Mouse (Mus musculus): ENCODE results near the gene Ppil2. TPM values are rescaled to one million over a fixed set of nuclear protein-coding genes. Genes with fewer than 3 reads are reported as not detected.

Ppil2 gene
- 100 to 1,000 TPM in 3 of 4 experiments, 10 to 100 TPM in 1; 99.4 to 120 (median 106) TPM for total RNA-seq (2022)

GRCm38 (mm10) chr16:17110771-17111743 is at the start of gene Ppil2:
TSS of gene Ppil2 (minus strand) at chr16:17111257.
- DNase-seq: peak; percentile 67

- no peak for DNase-seq
These were observed 43.3 kb upstream of the Ppil2 start for GRCm38 (mm10) chr16:17154346-17154745.

- no peak for DNase-seq
These were observed 40.8 kb upstream of the Ppil2 start for GRCm38 (mm10) chr16:17151874-17152273.

GRCm38 (mm10) chr16:17150520-17151258 is 39.6 kb upstream of the Ppil2 start:
- no peak for DNase-seq

- no peak for DNase-seq
These were observed 37.0 kb upstream of the Ppil2 start for GRCm38 (mm10) chr16:17148084-17148483.

GRCm38 (mm10) chr16:17147391-17147929 is 36.4 kb upstream of the Ppil2 start:
- no peak for DNase-seq

GRCm38 (mm10) chr16:17146772-17147235 is 35.7 kb upstream of the Ppil2 start, which contains the start of gene Ccdc116:
TSS of gene Ccdc116 (minus strand) at chr16:17147229.
- peak; percentile 68 for DNase-seq

GRCm38 (mm10) chr16:17144339-17144738 is 33.3 kb upstream of the Ppil2 start, which contains the start of gene Ydjc:
TSS of gene Ydjc (plus strand) at chr16:17144621.
- DNase-seq: no peak

- DNase-seq: no peak
These were observed 26.3 kb upstream of the Ppil2 start for GRCm38 (mm10) chr16:17137355-17137754.

- no peak for DNase-seq
These were observed 21.8 kb upstream of the Ppil2 start for GRCm38 (mm10) chr16:17132906-17133200.

GRCm38 (mm10) chr16:17132089-17132905 is 21.2 kb upstream of the Ppil2 start, which contains the start of gene Sdf2l1:
TSS of gene Sdf2l1 (minus strand) at chr16:17132383.
- DNase-seq: peak; percentile 96

GRCm38 (mm10) chr16:17131191-17132088 is 20.4 kb upstream of the Ppil2 start:
- no peak for DNase-seq

GRCm38 (mm10) chr16:17127292-17127691 is 16.2 kb upstream of the Ppil2 start:
- no peak for DNase-seq

- peak; percentile 71 for DNase-seq
These were observed 13.9 kb upstream of the Ppil2 start, which contains the start of gene 2610318N02Rik for GRCm38 (mm10) chr16:17124871-17125520. TSS of gene 2610318N02Rik (minus strand) at chr16:17125167.

- DNase-seq: no peak
These were observed 13.2 kb upstream of the Ppil2 start for GRCm38 (mm10) chr16:17124119-17124870.

GRCm38 (mm10) chr16:17121569-17121968 is 10.5 kb upstream of the Ppil2 start:
- DNase-seq: no peak

GRCm38 (mm10) chr16:17117309-17117799 is 6.3 kb upstream of the Ppil2 start:
- DNase-seq: no peak

- no peak for DNase-seq
These were observed 6.5 kb downstream of the Ppil2 start for GRCm38 (mm10) chr16:17104600-17104999.

GRCm38 (mm10) chr16:17102630-17103220 is 8.3 kb downstream of the Ppil2 start:
- DNase-seq: no peak
